ENCODE assay signal across 8 mouse cellular contexts in the genomic region with DNA sequence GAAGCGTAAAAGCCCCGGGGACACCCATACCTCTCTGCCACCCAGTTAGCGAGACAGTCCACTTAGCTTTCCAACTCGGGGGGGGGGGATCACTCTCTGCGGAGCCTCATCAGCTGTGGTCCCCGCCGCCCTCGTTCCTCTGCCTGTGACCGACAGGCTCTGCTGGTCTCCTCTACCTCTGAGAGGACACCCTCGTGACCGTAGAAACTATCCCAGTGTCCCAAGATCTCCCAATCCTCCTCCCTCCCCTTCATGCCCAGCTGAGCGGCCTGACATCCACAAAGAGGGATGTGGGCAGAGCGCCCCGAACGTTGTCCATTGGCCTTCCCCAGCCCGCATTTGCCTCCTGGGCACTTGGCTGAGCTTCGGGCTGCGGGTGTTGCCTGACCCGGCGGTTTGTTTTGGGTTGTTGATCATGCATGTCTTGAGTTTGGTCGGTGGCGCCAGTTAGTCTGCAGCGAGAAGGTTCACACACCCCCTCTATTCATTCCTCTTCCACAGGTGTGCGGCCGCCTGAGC. TPM values are rescaled to one million over a fixed set of nuclear protein-coding genes. Genes with fewer than 3 reads are reported as not detected.
A peak's percentile ranks its signal among the peaks of the same experiment; 100 is the strongest.
DNase-seq lines count a peak whose midpoint lies in the region; ATAC-seq and TF ChIP-seq lines count a peak whose summit lies in the region.

No protein-coding gene starts in this region.

- H3K9ac ChIP-seq in ES-Bruce4 (ENCODE audit: low read depth, poor library complexity, severe bottlenecking): peak overlapping the region; percentile 74; the same call in 1 of the 2 replicates
- peak overlapping the region; percentile 76 for H3K9ac ChIP-seq in embryonic facial prominence, embryonic 15.5 days
- peak overlapping the region; percentile 98 for H3K9ac ChIP-seq in midbrain, embryonic 12.5 days (replicated peaks)

- TF ChIP-seq POLR2A in ES-Bruce4 (IDR thresholded peaks at IDR 0.05; ENCODE audit: insufficient read depth, low read length): no peak

- H3K27ac ChIP-seq in ES-Bruce4 (ENCODE audit: insufficient read depth, low read length): no peak overlapping the region
- peak overlapping the region; percentile 92 for H3K27ac ChIP-seq in embryonic facial prominence, embryonic 15.5 days (replicated peaks)
- H3K27ac ChIP-seq in hindbrain, embryonic 10.5 days: peak overlapping the region; percentile 94
- H3K27ac ChIP-seq in midbrain, embryonic 12.5 days (replicated peaks): peak overlapping the region; percentile 92

- H3K9me3 ChIP-seq in ES-Bruce4 (replicated peaks; ENCODE audit: control insufficient read depth, insufficient read depth, low read length, poor library complexity, severe bottlenecking): no peaks in the 10 kb centered on the region
- H3K9me3 ChIP-seq in embryonic facial prominence, embryonic 15.5 days (replicated peaks): no peaks in the 10 kb centered on the region
- no peaks in the 10 kb centered on the region for H3K9me3 ChIP-seq in hindbrain, embryonic 10.5 days
- H3K9me3 ChIP-seq in midbrain, embryonic 12.5 days: no peaks in the 10 kb centered on the region

- TF ChIP-seq CTCF in ES-Bruce4 (IDR thresholded peaks at IDR 0.05; ENCODE audit: low read depth, low read length): no peak

- no peaks in the 10 kb centered on the region for H3K4me1 ChIP-seq in ES-Bruce4 (ENCODE audit: control insufficient read depth, insufficient read depth, low read length)
- peaks cover 10% of the 10 kb centered on the region; the same call in 1 of the 2 replicates for H3K4me1 ChIP-seq in embryonic facial prominence, embryonic 15.5 days
- H3K4me1 ChIP-seq in hindbrain, embryonic 10.5 days (replicated peaks): peaks cover 35% of the 10 kb centered on the region
- H3K4me1 ChIP-seq in midbrain, embryonic 12.5 days: peaks cover 21% of the 10 kb centered on the region

- H3K4me3 ChIP-seq in ES-Bruce4 (ENCODE audit: low read depth, low read length): peak overlapping the region; percentile 82
- H3K4me3 ChIP-seq in embryonic facial prominence, embryonic 15.5 days (replicated peaks): peak overlapping the region; percentile 78
- peak overlapping the region; percentile 66 for H3K4me3 ChIP-seq in hindbrain, embryonic 10.5 days
- peak overlapping the region; percentile 92 for H3K4me3 ChIP-seq in midbrain, embryonic 12.5 days

- H3K27me3 ChIP-seq in ES-Bruce4 (ENCODE audit: control insufficient read depth, insufficient read depth, low read length, poor library complexity, severe bottlenecking): peaks cover 2% of the 10 kb centered on the region; the same call in 1 of the 2 replicates
- no peaks in the 10 kb centered on the region for H3K27me3 ChIP-seq in embryonic facial prominence, embryonic 15.5 days
- H3K27me3 ChIP-seq in hindbrain, embryonic 10.5 days (ENCODE audit: insufficient read depth, poor library complexity, severe bottlenecking): peaks cover 22% of the 10 kb centered on the region
- no peaks in the 10 kb centered on the region; the same call in 1 of the 2 replicates for H3K27me3 ChIP-seq in midbrain, embryonic 12.5 days

- peak overlapping the region; percentile 91 for H3K4me2 ChIP-seq in embryonic facial prominence, embryonic 15.5 days (replicated peaks)
- peak overlapping the region; percentile 87 for H3K4me2 ChIP-seq in midbrain, embryonic 12.5 days (replicated peaks)

- no peaks in the 10 kb centered on the region for H3K36me3 ChIP-seq in ES-Bruce4 (ENCODE audit: control insufficient read depth, insufficient read depth, low read length, poor library complexity, severe bottlenecking)
- no peaks in the 10 kb centered on the region for H3K36me3 ChIP-seq in embryonic facial prominence, embryonic 15.5 days
- H3K36me3 ChIP-seq in hindbrain, embryonic 10.5 days: peaks cover 3% of the 10 kb centered on the region; the same call in 1 of the 2 replicates
- H3K36me3 ChIP-seq in midbrain, embryonic 12.5 days: no peaks in the 10 kb centered on the region

- peak; percentile 23 for DNase-seq in adrenal gland, postnatal 14 days
- peak; percentile 45 for DNase-seq in hindbrain, embryonic 10.5 days (ENCODE audit: low spot score)
- DNase-seq in left cerebral cortex, postnatal 4 days: peak; percentile 44
- DNase-seq in testis, postnatal 10 days (ENCODE audit: low spot score): peak; percentile 46
- no peak for DNase-seq in spleen, postnatal 14 days (ENCODE audit: low spot score in 2 of 2)

- TF ChIP-seq EP300 in ES-Bruce4 (IDR thresholded peaks at IDR 0.05; ENCODE audit: insufficient read depth, low read depth, low read length): no peak

- WGBS in embryonic facial prominence, embryonic 15.5 days: under 1% methylated on average over 25 of the region's 25 CpGs
- under 1% methylated on average over 25 of the region's 25 CpGs for WGBS in hindbrain, embryonic 10.5 days
- 2% methylated on average over 25 of the region's 25 CpGs for WGBS in midbrain, embryonic 12.5 days

- intact Hi-C loops in left cerebral cortex, postnatal 4 days (cut with DNase I): loop anchor here (10.0 kb wide), 1 partner anchor 948 kb away; no protein-coding TSS in a partner anchor

- no peak for ATAC-seq in embryonic facial prominence, embryonic 15.5 days (ENCODE audit: insufficient number of reproducible peaks, low FRiP score, low TSS enrichment, low read depth)
- no peak for ATAC-seq in midbrain, embryonic 12.5 days (ENCODE audit: low FRiP score, low read depth)

RNA-seq across cellular contexts. Expression of a gene that starts 1.5 kb away (rescaled TPM):
- 4.1 and 4.9 TPM in 2 replicates for polyA plus RNA-seq in ES-Bruce4 (2011; ENCODE audit: insufficient read depth, insufficient read length, low read depth, missing spikeins)
- 3.4 and 4.4 TPM in 2 replicates for total RNA-seq in adrenal gland, postnatal 14 days (2021)
- polyA plus RNA-seq in embryonic facial prominence, embryonic 15.5 days (2015; fragmentation: Nextera tagmentation; extraction: Ambion mirVana): 18.8 and 20.3 TPM in 2 replicates
- 29.7 and 47.3 TPM in 2 replicates for polyA plus RNA-seq in hindbrain, embryonic 10.5 days (2016; fragmentation: Nextera tagmentation; extraction: Ambion mirVana)
- 10 to 100 TPM; 30.6 to 35.9 TPM for total RNA-seq in left cerebral cortex, postnatal 4 days (2021)
- 117 and 119 TPM in 2 replicates for polyA plus RNA-seq in midbrain, embryonic 12.5 days (2016; fragmentation: Nextera tagmentation; extraction: Ambion mirVana)

Comparison
In these comparisons a context has a peak if more than half of its experiments do, and no peak if none do; other contexts are left out.
1. DNase-seq: peak in adrenal gland, postnatal 14 days (single experiment), hindbrain, embryonic 10.5 days (single experiment), left cerebral cortex, postnatal 4 days (single experiment) and testis, postnatal 10 days (single experiment); none in spleen, postnatal 14 days (0 of 2).
2. Peak in every context shown above with its lines, with median percentiles within 50 percentile points of each other: H3K4me3 ChIP-seq and H3K9ac ChIP-seq.